Comparison of ENCODE assay signal across 8 mouse cellular contexts in the genomic region with DNA sequence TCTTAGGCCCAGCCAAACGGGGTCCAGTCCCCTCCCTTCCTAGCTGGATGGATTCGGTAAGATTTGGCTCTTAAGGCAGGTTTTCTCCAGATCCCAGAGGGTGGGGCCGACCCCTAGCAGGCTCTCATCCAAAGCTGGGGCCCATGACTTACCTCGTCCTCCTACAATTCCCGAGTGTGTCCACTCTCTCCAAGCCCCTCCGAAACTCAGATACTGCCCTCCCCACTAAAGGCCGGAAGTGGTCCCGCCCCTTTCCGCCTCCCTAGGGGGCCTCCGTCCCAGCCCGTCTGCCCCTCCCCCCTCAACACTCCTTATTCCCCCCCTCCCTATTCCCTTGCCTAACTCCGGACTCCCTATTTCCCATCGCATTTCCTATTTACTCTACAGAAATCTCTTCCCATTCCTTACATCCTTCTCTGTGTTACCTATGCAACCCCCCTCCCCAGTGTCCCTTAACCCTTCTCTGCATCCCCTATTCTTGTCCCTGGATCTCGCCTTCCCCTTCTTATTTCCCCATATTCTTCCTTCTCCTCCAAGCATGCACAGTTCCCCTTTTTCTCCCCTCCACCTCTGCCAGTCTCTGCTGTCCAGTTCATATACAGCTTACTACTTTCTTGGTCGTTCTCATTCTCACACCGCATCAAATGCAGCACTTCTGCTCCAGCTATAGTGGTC. TPM values are rescaled to one million over a fixed set of nuclear protein-coding genes. Genes with fewer than 3 reads are reported as not detected.
A peak's percentile ranks its signal among the peaks of the same experiment; 100 is the strongest.
DNase-seq lines count a peak whose midpoint lies in the region; ATAC-seq and TF ChIP-seq lines count a peak whose summit lies in the region.

No protein-coding gene starts in this region.

- H3K27ac ChIP-seq in embryonic fibroblast, embryonic 13.5 days (ENCODE audit: insufficient read depth, low read length) = peak overlapping the region; percentile 87
- H3K27ac ChIP-seq in heart, postnatal 0 days (ENCODE audit: low read depth) = peak overlapping the region; percentile 76
- H3K27ac ChIP-seq in lung, embryonic 16.5 days (ENCODE audit: low read length) = peak overlapping the region; percentile 93

- no peaks in the 10 kb centered on the region for H3K27me3 ChIP-seq in heart, postnatal 0 days (ENCODE audit: control insufficient read depth, insufficient read depth, low read length)
- no peaks in the 10 kb centered on the region for H3K27me3 ChIP-seq in lung, embryonic 16.5 days (ENCODE audit: control insufficient read depth, insufficient read depth, low read depth, low read length)

- no peak for TF ChIP-seq CTCF in embryonic fibroblast, embryonic 13.5 days (IDR thresholded peaks at IDR 0.05; ENCODE audit: borderline replicate concordance, insufficient read depth, low read length)
- TF ChIP-seq CTCF in heart, postnatal 0 days (IDR thresholded peaks at IDR 0.05; ENCODE audit: low read depth) = no peak

- peaks cover 21% of the 10 kb centered on the region; the same call in 1 of the 2 replicates for H3K36me3 ChIP-seq in heart, postnatal 0 days (replicated peaks; ENCODE audit: control insufficient read depth, insufficient read depth, low read length)
- peaks cover 13% of the 10 kb centered on the region for H3K36me3 ChIP-seq in lung, embryonic 16.5 days (ENCODE audit: control insufficient read depth, insufficient read depth, low read length)

- H3K9ac ChIP-seq in heart, postnatal 0 days (replicated peaks; ENCODE audit: low read depth, low read length) = peak overlapping the region; percentile 54
- H3K9ac ChIP-seq in lung, embryonic 16.5 days (ENCODE audit: low read length) = peak overlapping the region; percentile 71

- no peaks in the 10 kb centered on the region for H3K9me3 ChIP-seq in heart, postnatal 0 days (replicated peaks; ENCODE audit: control insufficient read depth, low read length)
- H3K9me3 ChIP-seq in lung, embryonic 16.5 days (ENCODE audit: control insufficient read depth, low read length) = no peaks in the 10 kb centered on the region

- H3K4me2 ChIP-seq in heart, postnatal 0 days (ENCODE audit: low read depth, low read length) = peak overlapping the region; percentile 70
- H3K4me2 ChIP-seq in lung, embryonic 16.5 days (ENCODE audit: low read depth, low read length) = peak overlapping the region; percentile 65

- 19% methylated on average over 16 of the region's 16 CpGs for WGBS in heart, postnatal 0 days
- 15% methylated on average over 16 of the region's 16 CpGs for WGBS in lung, embryonic 16.5 days

- peak; percentile 68 for ATAC-seq in heart, postnatal 0 days (ENCODE audit: insufficient read depth, low read depth)
- peak; percentile 76 for ATAC-seq in lung, embryonic 16.5 days (ENCODE audit: low read depth)
- ATAC-seq in megakaryocyte-erythroid progenitor cell, adult 5-6 weeks (replicated peaks; ENCODE audit: low FRiP score, low TSS enrichment, poor library complexity, severe bottlenecking) = no peak

- peak; percentile 62 for DNase-seq in 3T3-L1 (ENCODE audit: low read depth, low spot score)
- peak; percentile 36 for DNase-seq in adrenal gland, adult 2 months
- DNase-seq in heart, postnatal 0 days (ENCODE audit: low spot score) = peak; percentile 43
- DNase-seq in kidney, postnatal 14 days = peak; percentile 51
- peak; percentile 15 for DNase-seq in ovary, postnatal 10 days (ENCODE audit: low spot score)

- H3K4me1 ChIP-seq in embryonic fibroblast, embryonic 13.5 days (ENCODE audit: control insufficient read depth, insufficient read depth, low read length) = no peaks in the 10 kb centered on the region
- H3K4me1 ChIP-seq in heart, postnatal 0 days (ENCODE audit: control insufficient read depth, insufficient read depth) = no peaks in the 10 kb centered on the region
- H3K4me1 ChIP-seq in lung, embryonic 16.5 days (replicated peaks; ENCODE audit: control insufficient read depth, insufficient read depth, low read length) = peaks cover 4% of the 10 kb centered on the region; the same call in 1 of the 2 replicates

- TF ChIP-seq EP300 in heart, postnatal 0 days (IDR thresholded peaks at IDR 0.05; ENCODE audit: low read depth) = no peak

- H3K4me3 ChIP-seq in embryonic fibroblast, embryonic 13.5 days (ENCODE audit: insufficient read depth, low read length) = peak overlapping the region; percentile 60
- peak overlapping the region; percentile 64 for H3K4me3 ChIP-seq in heart, postnatal 0 days (ENCODE audit: low read depth, low read length)
- H3K4me3 ChIP-seq in lung, embryonic 16.5 days (ENCODE audit: low read length) = peak overlapping the region; percentile 60

- TF ChIP-seq POLR2A in embryonic fibroblast, embryonic 13.5 days (IDR thresholded peaks at IDR 0.05; ENCODE audit: low read depth, low read length) = peak; percentile 42; the same call in 1 of the 2 replicates

RNA-seq across cellular contexts. Expression of a gene that starts 0.5 kb away (rescaled TPM):
- 100 to 1,000 TPM in 1 of 2 experiments, 10 to 100 TPM in 1; 83.9 to 107 TPM for total RNA-seq in adrenal gland, adult 2 months (2021)
- polyA plus RNA-seq in adrenal gland, adult 2 months (2012; rRNA removed) = 36.6 and 45.6 TPM in 2 replicates
- 160 and 165 TPM in 2 replicates for polyA plus RNA-seq in embryonic fibroblast, embryonic 13.5 days (2011; ENCODE audit: insufficient read length, low read depth, missing spikeins)
- 230 and 273 TPM in 2 replicates for total RNA-seq in heart, postnatal 0 days (2014; rRNA removed; ENCODE audit: low replicate concordance)
- 323 and 342 TPM in 2 replicates for polyA plus RNA-seq in heart, postnatal 0 days (2015; fragmentation: Nextera tagmentation; extraction: Ambion mirVana)
- 863 and 886 TPM in 2 replicates for polyA plus RNA-seq in lung, embryonic 16.5 days (2015; fragmentation: Nextera tagmentation; extraction: Ambion mirVana)
- 1.1 TPM in 1 of 2 replicates, not detected in the other for total RNA-seq in megakaryocyte-erythroid progenitor cell, adult 5-6 weeks (2014; fragmentation: Nextera tagmentation)
- total RNA-seq in megakaryocyte-erythroid progenitor cell, adult 5-6 weeks (2017) = 0.38 and 3.3 TPM in 2 replicates
